In the genomic region with DNA sequence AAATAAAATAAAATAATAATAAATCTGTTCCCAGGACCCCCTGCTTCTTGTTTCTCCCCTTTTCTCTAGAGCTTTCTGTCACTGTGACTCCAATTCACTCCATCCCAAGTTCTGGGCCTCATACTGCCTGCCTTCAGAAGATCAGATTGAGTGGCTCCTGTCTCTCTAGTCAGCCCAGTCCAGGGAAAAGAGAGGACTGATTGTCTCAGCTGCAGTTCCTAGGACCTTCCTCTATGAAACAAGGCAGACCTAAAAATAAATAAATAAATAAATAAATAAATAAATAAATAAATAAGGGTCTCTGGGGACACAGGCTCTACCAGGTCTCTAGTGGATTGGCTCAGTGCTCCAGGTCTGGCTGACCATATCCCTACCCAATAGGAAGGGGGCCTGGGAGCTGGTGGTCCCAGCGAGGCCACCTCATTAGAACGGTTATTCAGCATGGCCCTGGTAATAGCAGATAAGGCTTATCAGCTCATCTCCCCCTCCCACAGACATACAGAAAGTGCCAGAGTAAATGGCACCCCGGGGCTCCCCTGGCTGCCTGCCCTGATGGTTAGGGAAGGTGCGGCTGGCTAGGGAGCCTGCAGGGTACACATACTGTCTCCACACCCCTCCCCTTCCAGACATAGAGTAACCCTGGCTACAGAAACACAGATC, we compare ENCODE assay signal across 33 mouse cellular contexts. TPM values are rescaled to one million over a fixed set of nuclear protein-coding genes. Genes with fewer than 3 reads are reported as not detected.
DNase-seq lines count a peak whose midpoint lies in the region; ATAC-seq and TF ChIP-seq lines count a peak whose summit lies in the region.
"Had no signal": no experiment of that assay in that cellular context is flagged by ENCODE, and none has a peak within 500 bp of the region (broad histone marks: within the 10 kb centered on the region; RNA-seq: fewer than 3 reads in every experiment).

No protein-coding gene starts in this region.

- H3K9ac ChIP-seq in liver, postnatal 0 days (replicated peaks) = no peak overlapping the region
- H3K9ac ChIP-seq in midbrain, embryonic 14.5 days (replicated peaks; ENCODE audit: low read length) = no peak overlapping the region
- H3K9ac ChIP-seq: embryonic facial prominence, embryonic 15.5 days; intestine, embryonic 15.5 days; limb, embryonic 13.5 days had no signal

- no peak for TF ChIP-seq CTCF in liver, postnatal 0 days (IDR thresholded peaks at IDR 0.05; ENCODE audit: low read depth)
- TF ChIP-seq CTCF in thymus, adult 2 months (IDR thresholded peaks at IDR 0.05; ENCODE audit: borderline replicate concordance, control insufficient read depth, extremely low read depth, insufficient read depth, low read length, poor library complexity) = no peak

- peaks cover 18% of the 10 kb centered on the region for H3K4me1 ChIP-seq in liver, postnatal 0 days (ENCODE audit: insufficient read depth)
- H3K4me1 ChIP-seq in midbrain, embryonic 14.5 days (ENCODE audit: control insufficient read depth, insufficient read depth, low read length) = peaks cover 24% of the 10 kb centered on the region; the same call in 1 of the 2 replicates
- H3K4me1 ChIP-seq in midbrain, embryonic 10.5 days = peaks cover 49% of the 10 kb centered on the region
- H3K4me1 ChIP-seq in thymus, adult 2 months (replicated peaks; ENCODE audit: control insufficient read depth, insufficient read depth, low read length) = no peaks in the 10 kb centered on the region; the same call in 1 of the 2 replicates

- 20% methylated on average over 4 of the region's 4 CpGs for WGBS in liver, postnatal 0 days (ENCODE audit: insufficient replicate concordance)
- WGBS in midbrain, embryonic 14.5 days = 6% methylated on average over 4 of the region's 4 CpGs
- WGBS in midbrain, embryonic 10.5 days = 5% methylated on average over 4 of the region's 4 CpGs
- WGBS in thymus, adult 2 months = 82% methylated on average over 4 of the region's 4 CpGs

- peaks cover 92% of the 10 kb centered on the region for H3K27me3 ChIP-seq in liver, postnatal 0 days (ENCODE audit: insufficient read depth, low read length)
- H3K27me3 ChIP-seq in midbrain, embryonic 14.5 days (ENCODE audit: control insufficient read depth, insufficient read depth, low read length) = peaks cover 89% of the 10 kb centered on the region
- peaks cover 100% of the 10 kb centered on the region for H3K27me3 ChIP-seq in midbrain, embryonic 10.5 days (ENCODE audit: low read depth, poor library complexity, severe bottlenecking)
- H3K27me3 ChIP-seq in thymus, adult 2 months (ENCODE audit: control insufficient read depth, insufficient read depth, low read length) = peaks cover 10% of the 10 kb centered on the region
- H3K27me3 ChIP-seq: Patski had no signal

- TF ChIP-seq EP300 in liver, postnatal 0 days (IDR thresholded peaks at IDR 0.05; ENCODE audit: low read depth) = no peak

- ATAC-seq in liver, postnatal 0 days = no peak
- no peak for ATAC-seq in midbrain, embryonic 14.5 days (ENCODE audit: low FRiP score, low TSS enrichment)
- ATAC-seq: forebrain, embryonic 14.5 days; intestine, embryonic 15.5 days; Patski had no signal

- H3K36me3 ChIP-seq in liver, postnatal 0 days (replicated peaks; ENCODE audit: insufficient read depth, low read length) = no peaks in the 10 kb centered on the region
- H3K36me3 ChIP-seq in midbrain, embryonic 14.5 days (ENCODE audit: control insufficient read depth, insufficient read depth, low read length) = no peaks in the 10 kb centered on the region
- no peaks in the 10 kb centered on the region for H3K36me3 ChIP-seq in midbrain, embryonic 10.5 days
- H3K36me3 ChIP-seq in thymus, adult 2 months (ENCODE audit: control insufficient read depth, insufficient read depth, low read length) = no peaks in the 10 kb centered on the region
- H3K36me3 ChIP-seq: embryonic facial prominence, embryonic 15.5 days; heart, embryonic 10.5 days; intestine, embryonic 15.5 days; limb, embryonic 13.5 days had no signal

- no peaks in the 10 kb centered on the region for H3K9me3 ChIP-seq in liver, postnatal 0 days (ENCODE audit: low read length)
- H3K9me3 ChIP-seq in midbrain, embryonic 14.5 days (ENCODE audit: control insufficient read depth, low read length) = no peaks in the 10 kb centered on the region
- no peaks in the 10 kb centered on the region for H3K9me3 ChIP-seq in midbrain, embryonic 10.5 days (replicated peaks)
- H3K9me3 ChIP-seq: embryonic facial prominence, embryonic 15.5 days; heart, embryonic 10.5 days; intestine, embryonic 15.5 days; limb, embryonic 13.5 days had no signal

- H3K4me2 ChIP-seq in liver, postnatal 0 days (ENCODE audit: low read depth, low read length) = no peak overlapping the region
- no peak overlapping the region for H3K4me2 ChIP-seq in midbrain, embryonic 14.5 days (ENCODE audit: low read length)
- H3K4me2 ChIP-seq: intestine, embryonic 15.5 days; limb, embryonic 13.5 days had no signal

- H3K4me3 ChIP-seq in liver, postnatal 0 days (ENCODE audit: low read depth, low read length) = no peak overlapping the region
- H3K4me3 ChIP-seq in midbrain, embryonic 14.5 days (replicated peaks; ENCODE audit: low read depth, low read length) = no peak overlapping the region
- H3K4me3 ChIP-seq in midbrain, embryonic 10.5 days = no peak overlapping the region
- H3K4me3 ChIP-seq in thymus, adult 2 months (ENCODE audit: control insufficient read depth, insufficient read depth, low read length) = no peak overlapping the region
- H3K4me3 ChIP-seq: embryonic facial prominence, embryonic 15.5 days; gastrocnemius, adult 2 months; intestine, embryonic 15.5 days; limb, embryonic 13.5 days had no signal

- no peak for TF ChIP-seq POLR2A in thymus, adult 2 months (IDR thresholded peaks at IDR 0.05; ENCODE audit: control insufficient read depth, extremely low read depth, insufficient read depth, low read length, poor library complexity)

- no peak overlapping the region for H3K27ac ChIP-seq in liver, postnatal 0 days (ENCODE audit: low read depth)
- peak overlapping the region; percentile 47; the same call in 1 of the 2 replicates for H3K27ac ChIP-seq in midbrain, embryonic 14.5 days (replicated peaks; ENCODE audit: low read depth, low read length)
- H3K27ac ChIP-seq in midbrain, embryonic 10.5 days (replicated peaks) = no peak overlapping the region
- H3K27ac ChIP-seq in thymus, adult 2 months (ENCODE audit: control insufficient read depth, insufficient read depth, low read length) = no peak overlapping the region
- H3K27ac ChIP-seq: embryonic facial prominence, embryonic 15.5 days; gastrocnemius, adult 2 months; heart, embryonic 10.5 days; intestine, embryonic 15.5 days; limb, embryonic 13.5 days had no signal

- peak; percentile 33 to 36 for DNase-seq in cerebellum, postnatal 10 days
- no peak for DNase-seq in cerebellum, adult 11 months
- DNase-seq in liver = peak; percentile 14
- DNase-seq in liver, postnatal 0 days = no peak
- DNase-seq in midbrain, embryonic 14.5 days = peak; percentile 35
- DNase-seq in midbrain, embryonic 10.5 days (ENCODE audit: low spot score) = no peak
- DNase-seq in left cerebral cortex, adult 18-20 months (ENCODE audit: low spot score in 2 of 2) = no peak
- DNase-seq in thymus, adult 2 months = no peak
- DNase-seq: cerebellum, adult 18-20 months; cerebellum, postnatal 25 days; gastrocnemius, adult 2 months; kidney, adult 8-10 months; kidney, postnatal 25 days; layer of hippocampus, postnatal 36 days; lung, postnatal 14 days; right cerebral cortex, postnatal 14 days; spleen, adult 18-20 months had no signal

RNA-seq across cellular contexts. Expression of gene Gata2, which starts 2.1 kb away (rescaled TPM):
- polyA plus RNA-seq in liver, postnatal 0 days (2015; fragmentation: Nextera tagmentation; extraction: Ambion mirVana) = 4.1 and 4.4 TPM in 2 replicates
- polyA plus RNA-seq in midbrain, embryonic 14.5 days (2014; fragmentation: Nextera tagmentation; extraction: Ambion mirVana) = 15.4 and 23.0 TPM in 2 replicates
- 19.3 and 36.1 TPM in 2 replicates for polyA plus RNA-seq in midbrain, embryonic 10.5 days (2016; fragmentation: Nextera tagmentation; extraction: Ambion mirVana)
- total RNA-seq in left cerebral cortex, adult 18-20 months (2021) = 1 to 10 TPM; 6.1 to 6.8 TPM
- polyA plus RNA-seq in thymus, adult 2 months (2012; rRNA removed) = 2.1 and 3.0 TPM in 2 replicates

RNA-seq across cellular contexts. Expression of gene Dnajb8, which starts 30.5 kb away (rescaled TPM):
- not detected in 2 replicates for polyA plus RNA-seq in liver, postnatal 0 days (2015; fragmentation: Nextera tagmentation; extraction: Ambion mirVana)
- not detected in 2 replicates for polyA plus RNA-seq in midbrain, embryonic 14.5 days (2014; fragmentation: Nextera tagmentation; extraction: Ambion mirVana)
- polyA plus RNA-seq in midbrain, embryonic 10.5 days (2016; fragmentation: Nextera tagmentation; extraction: Ambion mirVana) = not detected in 2 replicates
- total RNA-seq in left cerebral cortex, adult 18-20 months (2021) = not detected
- polyA plus RNA-seq in thymus, adult 2 months (2012; rRNA removed) = not detected in 2 replicates
- total RNA-seq: adrenal gland, adult 18-20 months; gastrocnemius, adult 2 months; hematopoietic stem cell, adult 5-6 weeks; layer of hippocampus, adult 8-10 months; layer of hippocampus, postnatal 36 days; left cerebral cortex, postnatal 14 days; megakaryocyte progenitor cell, adult 5-6 weeks had no signal
- polyA plus RNA-seq: embryonic facial prominence, embryonic 15.5 days; forebrain, embryonic 14.5 days; frontal cortex, adult 2 months; heart, embryonic 10.5 days; heart, embryonic 16.5 days; intestine, embryonic 15.5 days; limb, embryonic 13.5 days; liver, embryonic 16.5 days; neural tube, embryonic 11.5 days; Patski; urinary bladder, adult 2 months had no signal

Comparison
In these comparisons a context has a peak if more than half of its experiments do, and no peak if none do; other contexts are left out.
1. DNase-seq: peak in cerebellum, postnatal 10 days (2 of 2), liver (single experiment) and midbrain, embryonic 14.5 days (single experiment); none in cerebellum, adult 11 months (single experiment), liver, postnatal 0 days (single experiment), midbrain, embryonic 10.5 days (single experiment), left cerebral cortex, adult 18-20 months (0 of 2) and thymus, adult 2 months (single experiment).